Mouse (Mus musculus): Measurements from ENCODE around the gene Pnkp.

DNA sequence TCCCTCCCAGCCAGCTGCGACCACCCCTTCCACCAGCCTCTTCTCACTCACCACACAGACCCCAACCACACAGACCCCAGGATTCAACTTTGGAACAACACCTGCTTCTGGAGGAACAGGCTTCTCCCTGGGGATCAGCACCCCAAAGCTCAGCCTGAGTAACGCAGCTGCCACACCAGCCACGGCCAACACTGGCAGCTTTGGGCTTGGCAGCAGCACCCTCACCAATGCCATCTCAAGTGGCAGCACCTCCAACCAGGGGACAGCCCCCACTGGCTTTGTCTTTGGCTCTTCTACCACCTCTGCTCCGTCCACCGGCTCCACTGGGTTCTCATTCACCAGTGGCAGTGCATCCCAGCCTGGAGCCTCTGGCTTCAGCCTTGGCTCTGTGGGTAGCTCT, 28.2 kb upstream of the Pnkp start:
- TF ChIP-seq CTCF (IDR thresholded peaks at IDR 0.05), result no peak
- no peak for TF ChIP-seq EP300 (IDR thresholded peaks at IDR 0.05)

Data from lung, postnatal 0 days (tissue).